Mouse (Mus musculus): Measurements from ENCODE around the gene Dnajc25. TPM values are rescaled to one million over a fixed set of nuclear protein-coding genes. Genes with fewer than 3 reads are reported as not detected.
A peak's percentile ranks its signal among the peaks of the same experiment; 100 is the strongest.

Dnajc25 gene
- polyA plus RNA-seq, 1 experiment: 3.3 TPM

GRCm38 (mm10) chr4:59000614-59001013 lies 5.8 kb downstream of the Dnajc25 start:
- Histone ChIP-seq H3K4me3 (ENCODE audit: insufficient read depth, low read length) (no peak overlapping the region), H3K27ac (ENCODE audit: insufficient read depth, low read length) (no peak overlapping the region), H3K4me1 (ENCODE audit: control insufficient read depth, insufficient read depth, low read length) (peaks cover 2% of the 10 kb centered on the region)
- TF ChIP-seq POLR2A (IDR thresholded peaks at IDR 0.05; ENCODE audit: extremely low read depth, insufficient read depth, low read length) (no peak), CTCF (IDR thresholded peaks at IDR 0.05; ENCODE audit: extremely low read depth, insufficient read depth, low read length) (peak; percentile 19; the same call in 1 of the 2 replicates)

DNA sequence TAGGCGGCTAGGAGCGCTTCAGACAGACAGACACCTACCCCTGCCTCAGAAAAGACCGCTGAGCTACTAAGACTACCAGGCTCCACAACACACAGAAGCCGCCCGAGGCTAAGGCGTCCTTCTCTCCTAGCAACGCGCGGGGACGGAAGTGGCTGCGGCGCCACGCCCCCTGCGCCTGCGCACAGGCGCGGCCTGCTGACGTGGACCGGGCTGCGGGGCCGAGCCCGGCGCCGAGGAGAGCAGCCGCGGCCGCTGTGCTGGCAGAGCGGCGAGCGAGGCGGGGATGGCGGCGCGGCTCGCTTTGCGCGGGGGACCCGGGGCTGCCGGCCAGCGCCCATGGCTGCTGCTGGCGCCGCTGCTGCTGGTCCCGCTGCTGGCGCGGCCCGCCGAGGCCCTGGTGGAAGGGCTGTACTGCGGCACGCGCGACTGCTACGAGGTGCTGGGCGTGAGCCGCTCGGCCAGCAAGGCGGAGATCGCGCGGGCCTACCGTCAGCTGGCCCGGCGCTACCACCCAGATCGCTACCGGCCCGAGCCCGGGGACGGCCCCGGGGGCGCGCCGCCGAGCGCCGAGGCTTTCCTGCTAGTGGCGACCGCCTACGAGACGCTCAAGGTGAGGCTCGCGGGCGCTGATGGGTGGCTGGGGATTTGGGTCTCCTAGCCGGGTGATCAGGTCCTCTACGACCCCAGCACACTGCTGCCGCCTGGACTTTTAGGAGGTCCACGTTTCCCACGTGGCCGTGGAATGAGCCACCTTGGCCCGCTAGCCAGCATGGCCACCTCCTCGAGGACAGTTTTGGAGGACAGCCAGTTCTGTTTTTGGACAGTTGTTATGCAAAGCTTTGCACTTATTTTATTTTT lies 8.3 kb downstream of the Dnajc25 start, which contains the start of gene Gm20503:
Gene Gm20503 (plus strand): TSS at position 263 of the 858 bp plus-strand sequence.
- H3K4me1 ChIP-seq (ENCODE audit: control insufficient read depth, insufficient read depth, low read length): peaks cover 7% of the 10 kb centered on the region
- H3K4me3 ChIP-seq (ENCODE audit: insufficient read depth, low read length): peak within 1 kb of the TSS; percentile 56
- TF ChIP-seq POLR2A (IDR thresholded peaks at IDR 0.05; ENCODE audit: extremely low read depth, insufficient read depth, low read length) (peak; percentile 65; the same call in 1 of the 2 replicates), CTCF (IDR thresholded peaks at IDR 0.05; ENCODE audit: extremely low read depth, insufficient read depth, low read length) (no peak)
- peak within 1 kb of the TSS; percentile 66 for H3K27ac ChIP-seq (ENCODE audit: insufficient read depth, low read length)

DNA sequence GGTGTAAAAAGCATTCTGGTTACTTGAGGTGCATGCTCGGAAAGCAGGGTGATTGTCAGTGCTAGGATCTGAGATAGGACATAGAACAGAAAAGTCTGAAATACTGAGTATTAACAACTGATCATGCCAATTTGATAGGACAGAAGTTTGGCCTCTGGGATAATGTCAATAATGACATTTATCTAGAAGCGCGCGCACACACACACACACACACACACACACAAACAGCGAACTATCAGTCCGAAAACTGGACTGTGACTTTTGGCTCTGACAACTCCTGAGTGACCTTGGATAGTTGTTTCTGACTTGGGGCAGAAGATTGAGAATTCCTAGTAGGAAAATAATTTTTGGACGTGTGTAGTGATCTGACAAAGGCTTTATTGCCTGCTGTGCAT lies 8.9 kb downstream of the Dnajc25 start:
- no peak overlapping the region for H3K27ac ChIP-seq (ENCODE audit: insufficient read depth, low read length)
- H3K4me1 ChIP-seq (ENCODE audit: control insufficient read depth, insufficient read depth, low read length): peaks cover 7% of the 10 kb centered on the region
- TF ChIP-seq POLR2A (IDR thresholded peaks at IDR 0.05; ENCODE audit: extremely low read depth, insufficient read depth, low read length): no peak
- peak overlapping the region; percentile 56 for H3K4me3 ChIP-seq (ENCODE audit: insufficient read depth, low read length)

- Histone ChIP-seq H3K4me3 (ENCODE audit: insufficient read depth, low read length) (no peak overlapping the region), H3K27ac (ENCODE audit: insufficient read depth, low read length) (no peak overlapping the region), H3K4me1 (ENCODE audit: control insufficient read depth, insufficient read depth, low read length) (peaks cover 7% of the 10 kb centered on the region)
- no peak for TF ChIP-seq CTCF (IDR thresholded peaks at IDR 0.05; ENCODE audit: extremely low read depth, insufficient read depth, low read length)
- no peak for TF ChIP-seq POLR2A (IDR thresholded peaks at IDR 0.05; ENCODE audit: extremely low read depth, insufficient read depth, low read length)
These were observed 11.3 kb downstream of the Dnajc25 start for GRCm38 (mm10) chr4:59006211-59006610.

DNA sequence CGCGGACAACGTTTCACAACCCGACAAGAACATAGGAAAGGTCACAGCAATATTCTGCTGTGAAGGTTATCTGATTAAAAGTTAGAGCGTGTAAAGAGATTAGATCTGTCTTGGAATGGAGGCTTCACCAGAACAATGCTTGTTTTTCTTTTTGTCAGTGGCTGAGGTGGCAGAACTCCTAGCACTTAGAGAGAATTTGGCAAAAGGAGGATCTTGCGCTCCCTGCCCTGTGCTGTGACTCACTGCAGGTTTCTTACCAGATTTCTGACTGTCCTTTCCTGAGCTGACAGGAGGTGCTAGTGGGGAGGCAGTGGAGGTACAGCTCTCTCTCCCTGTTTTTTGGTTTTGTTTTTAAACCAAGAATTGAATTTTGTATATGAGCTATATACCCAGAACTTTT lies 12.2 kb downstream of the Dnajc25 start:
- no peak overlapping the region for H3K4me3 ChIP-seq (ENCODE audit: insufficient read depth, low read length)
- H3K27ac ChIP-seq (ENCODE audit: insufficient read depth, low read length): no peak overlapping the region
- H3K4me1 ChIP-seq (ENCODE audit: control insufficient read depth, insufficient read depth, low read length): peaks cover 7% of the 10 kb centered on the region
- TF ChIP-seq POLR2A (IDR thresholded peaks at IDR 0.05; ENCODE audit: extremely low read depth, insufficient read depth, low read length): no peak
- no peak for TF ChIP-seq CTCF (IDR thresholded peaks at IDR 0.05; ENCODE audit: extremely low read depth, insufficient read depth, low read length)

DNA sequence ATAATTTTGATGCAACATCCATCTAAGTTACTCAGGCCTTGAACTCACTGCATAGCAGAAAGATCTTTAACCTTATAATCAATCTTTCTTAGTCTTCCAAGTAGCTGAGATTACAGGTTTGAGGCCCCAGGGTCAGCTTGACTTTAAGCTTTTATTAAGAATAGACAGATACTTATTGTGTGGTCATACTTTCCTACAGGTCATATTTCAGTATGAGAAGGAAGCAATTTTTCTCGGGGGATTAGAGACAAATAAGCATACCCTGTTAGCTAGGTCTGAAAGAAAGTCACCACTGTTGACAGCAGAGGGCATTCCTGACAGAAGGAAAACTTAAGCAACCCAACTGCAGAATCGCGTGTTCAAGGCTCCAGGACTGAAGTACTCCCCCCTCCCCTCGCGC lies 13.1 kb downstream of the Dnajc25 start:
- H3K27ac ChIP-seq (ENCODE audit: insufficient read depth, low read length): no peak overlapping the region
- TF ChIP-seq POLR2A (IDR thresholded peaks at IDR 0.05; ENCODE audit: extremely low read depth, insufficient read depth, low read length): no peak
- no peak for TF ChIP-seq CTCF (IDR thresholded peaks at IDR 0.05; ENCODE audit: extremely low read depth, insufficient read depth, low read length)
- H3K4me1 ChIP-seq (ENCODE audit: control insufficient read depth, insufficient read depth, low read length): peaks cover 7% of the 10 kb centered on the region
- no peak overlapping the region for H3K4me3 ChIP-seq (ENCODE audit: insufficient read depth, low read length)

- H3K27ac ChIP-seq (ENCODE audit: insufficient read depth, low read length): no peak overlapping the region
- no peak for TF ChIP-seq CTCF (IDR thresholded peaks at IDR 0.05; ENCODE audit: extremely low read depth, insufficient read depth, low read length)
- TF ChIP-seq POLR2A (IDR thresholded peaks at IDR 0.05; ENCODE audit: extremely low read depth, insufficient read depth, low read length): no peak
- no peak overlapping the region for H3K4me3 ChIP-seq (ENCODE audit: insufficient read depth, low read length)
- peaks cover 7% of the 10 kb centered on the region for H3K4me1 ChIP-seq (ENCODE audit: control insufficient read depth, insufficient read depth, low read length)
These were observed 14.3 kb downstream of the Dnajc25 start for GRCm38 (mm10) chr4:59009186-59009585.

DNA sequence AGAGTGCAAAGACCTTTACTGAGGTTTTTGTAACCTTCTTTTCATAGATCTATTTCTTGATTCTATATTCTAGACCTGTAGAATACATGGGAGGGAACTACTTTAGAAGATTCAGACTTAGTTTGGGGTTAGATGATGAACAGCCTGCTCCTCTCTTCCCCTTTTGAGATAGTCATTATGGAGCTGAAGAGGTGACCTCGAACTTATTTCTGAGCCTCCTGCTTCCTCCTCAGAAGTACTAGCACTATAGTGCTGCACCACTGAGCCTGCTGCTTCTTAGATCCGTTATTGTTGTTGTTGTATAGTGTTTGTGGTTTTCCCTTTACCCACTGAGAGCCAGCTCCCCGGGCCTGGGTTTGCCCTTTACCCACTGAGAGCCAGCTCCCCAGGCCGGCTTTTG lies 14.8 kb downstream of the Dnajc25 start:
- no peak for TF ChIP-seq POLR2A (IDR thresholded peaks at IDR 0.05; ENCODE audit: extremely low read depth, insufficient read depth, low read length)
- no peak for TF ChIP-seq CTCF (IDR thresholded peaks at IDR 0.05; ENCODE audit: extremely low read depth, insufficient read depth, low read length)
- Histone ChIP-seq H3K4me3 (ENCODE audit: insufficient read depth, low read length) (no peak overlapping the region), H3K27ac (ENCODE audit: insufficient read depth, low read length) (no peak overlapping the region), H3K4me1 (ENCODE audit: control insufficient read depth, insufficient read depth, low read length) (peaks cover 7% of the 10 kb centered on the region)

GRCm38 (mm10) chr4:59011446-59011845 lies 16.6 kb downstream of the Dnajc25 start:
- Histone ChIP-seq H3K27ac (ENCODE audit: insufficient read depth, low read length) (no peak overlapping the region), H3K4me3 (ENCODE audit: insufficient read depth, low read length) (no peak overlapping the region), H3K4me1 (ENCODE audit: control insufficient read depth, insufficient read depth, low read length) (peaks cover 2% of the 10 kb centered on the region)
- TF ChIP-seq POLR2A (IDR thresholded peaks at IDR 0.05; ENCODE audit: extremely low read depth, insufficient read depth, low read length): no peak
- TF ChIP-seq CTCF (IDR thresholded peaks at IDR 0.05; ENCODE audit: extremely low read depth, insufficient read depth, low read length): no peak

DNA sequence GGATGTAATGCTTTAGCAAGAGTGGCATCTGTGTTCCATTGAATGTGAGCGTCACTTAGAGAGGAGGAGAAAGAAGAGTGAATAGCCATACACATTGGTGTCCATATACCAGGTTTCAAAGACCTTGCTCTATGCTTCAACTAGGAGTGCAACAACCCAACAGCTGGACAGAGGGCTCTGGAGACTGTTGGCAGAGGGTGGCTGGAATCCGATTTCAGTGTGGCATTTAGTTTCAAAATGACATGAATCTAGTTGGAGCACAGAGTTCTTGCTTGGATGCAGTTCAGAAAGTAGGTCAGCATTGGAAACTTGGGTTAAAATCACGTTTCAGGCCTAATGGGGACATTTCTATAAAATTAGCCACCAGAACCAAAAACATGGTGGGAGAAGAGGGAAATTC lies 20.3 kb downstream of the Dnajc25 start:
- Histone ChIP-seq H3K4me1 (ENCODE audit: control insufficient read depth, insufficient read depth, low read length) (no peaks in the 10 kb centered on the region), H3K4me3 (ENCODE audit: insufficient read depth, low read length) (no peak overlapping the region), H3K27ac (ENCODE audit: insufficient read depth, low read length) (no peak overlapping the region)
- TF ChIP-seq CTCF (IDR thresholded peaks at IDR 0.05; ENCODE audit: extremely low read depth, insufficient read depth, low read length) (no peak), POLR2A (IDR thresholded peaks at IDR 0.05; ENCODE audit: extremely low read depth, insufficient read depth, low read length) (no peak)
